Mouse (Mus musculus): ENCODE measurements around the gene Prr9.

DNA sequence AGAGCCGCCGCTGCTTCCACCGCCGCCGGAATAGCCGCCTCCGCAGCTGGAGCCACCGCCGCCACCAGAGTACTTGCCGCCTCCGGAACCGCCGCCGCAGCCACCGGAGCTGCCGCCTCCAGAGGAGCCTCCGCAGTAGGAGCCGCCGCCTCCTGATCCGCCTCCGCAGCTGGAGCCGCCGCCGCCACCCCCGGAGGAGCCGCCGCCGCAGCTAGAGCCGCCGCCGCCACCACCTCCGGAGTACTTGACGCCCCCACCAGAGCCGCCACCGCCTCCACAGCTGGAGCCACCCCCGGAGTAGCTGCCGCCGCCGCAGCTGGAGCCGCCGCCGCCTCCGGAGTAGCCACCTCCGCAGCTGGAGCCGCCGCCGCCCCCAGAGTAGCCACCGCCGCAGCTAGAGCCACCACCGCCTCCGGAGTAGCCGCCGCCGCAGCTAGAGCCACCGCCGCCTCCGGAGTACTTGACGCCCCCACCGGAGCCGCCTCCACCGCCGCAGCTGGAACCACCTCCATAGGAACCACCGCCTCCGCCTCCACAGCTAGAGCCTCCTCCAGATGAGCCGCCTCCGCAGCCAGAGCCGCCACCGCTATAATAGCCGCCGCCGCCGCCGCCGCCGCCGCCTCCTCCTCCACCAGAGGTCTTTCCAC, 42.3 kb downstream of the Prr9 start:
- TF ChIP-seq POLR2A (IDR thresholded peaks at IDR 0.05; ENCODE audit: control insufficient read depth, extremely low read depth, insufficient read depth, low read length, poor library complexity), result no peak
- TF ChIP-seq CTCF (IDR thresholded peaks at IDR 0.05; ENCODE audit: borderline replicate concordance, control insufficient read depth, extremely low read depth, insufficient read depth, low read length, poor library complexity), result no peak

Measured in thymus, adult 2 months (tissue).